Mouse (Mus musculus) CH12.LX (cell line): Measurements from ENCODE around the gene Fxr2. TPM values are rescaled to one million over a fixed set of nuclear protein-coding genes. Genes with fewer than 3 reads are reported as not detected.
A peak's percentile ranks its signal among the peaks of the same experiment; 100 is the strongest.

Experiments used
- DNase-seq: peaks from one replicate; pipeline ENCODE4 v3.0.0-alpha.2; 2013; ENCODE audit errors: extremely low read depth
- H3K27ac ChIP-seq: 2 replicates; pipeline ENCODE4 v1.5.1; 2012; ENCODE audit warnings: low read depth, mild to moderate bottlenecking, control low read depth, moderate library complexity; ENCODE audit not compliant: insufficient read depth
- H3K27me3 ChIP-seq: replicated peaks from 2 replicates; pipeline ENCODE3; 2012; ENCODE audit warnings: inconsistent platforms
- H3K36me3 ChIP-seq, 2 experiments: replicated peaks in 1 of 2; 2 replicates each; pipeline versions ENCODE3 to v1.6.1; 2012; ENCODE audit warnings: inconsistent platforms in 1 of 2, low read length in 1 of 2, mild to moderate bottlenecking in 1 of 2, mixed read lengths in 1 of 2, moderate library complexity in 1 of 2; ENCODE audit not compliant: control insufficient read depth in 1 of 2, insufficient read depth in 1 of 2
- H3K4me1 ChIP-seq, 2 experiments: 2 replicates each; pipeline ENCODE4 v1.6.1; 2012; ENCODE audit warnings: inconsistent platforms in 1 of 2, moderate library complexity in 1 of 2; ENCODE audit not compliant: insufficient read depth in 2 of 2, control insufficient read depth in 1 of 2
- H3K4me2 ChIP-seq: 2 replicates; pipeline ENCODE4 v1.6.1; 2012; ENCODE audit warnings: low read depth, mild to moderate bottlenecking, control low read depth; ENCODE audit not compliant: poor library complexity, insufficient read depth, severe bottlenecking
- H3K4me3 ChIP-seq, 3 experiments: fragments of 150-350 bp in 1 of 3; sonication (generic) in 1 of 3; replicated peaks in 1 of 3; 2 replicates each; pipeline versions ENCODE3 to v1.5.1; 2011 to 2012; ENCODE audit warnings: low read depth in 2 of 3, low read length in 2 of 3, mild to moderate bottlenecking in 2 of 3, moderate library complexity in 2 of 3, control low read depth in 1 of 3, improper control_type of control experiment in 1 of 3, inconsistent platforms in 1 of 3, mixed read lengths in 1 of 3; ENCODE audit not compliant: poor library complexity in 1 of 3
- H3K79me2 ChIP-seq: replicated peaks from 2 replicates; pipeline ENCODE4 v1.6.1; 2012; ENCODE audit warnings: mild to moderate bottlenecking, moderate library complexity; ENCODE audit not compliant: control insufficient read depth, poor library complexity, insufficient read depth, severe bottlenecking; ENCODE audit errors: extremely low read depth
- H3K9ac ChIP-seq: 2 replicates; pipeline ENCODE4 v1.6.1; 2012; ENCODE audit warnings: low read depth, mild to moderate bottlenecking, control low read depth, moderate library complexity; ENCODE audit not compliant: insufficient read depth
- H3K9me3 ChIP-seq: replicated peaks from 2 replicates; pipeline ENCODE3; 2012; ENCODE audit warnings: low read length, inconsistent platforms, mixed read lengths
- BHLHE40 ChIP-seq: IDR thresholded peaks from 2 replicates; pipeline ENCODE4 v1.6.1; 2011; ENCODE audit warnings: mild to moderate bottlenecking, low read depth, low read length, improper control_type of control experiment
- CHD1 ChIP-seq: IDR thresholded peaks from 2 replicates; pipeline ENCODE4 v1.6.1; 2012; ENCODE audit warnings: low read depth, low read length, improper control_type of control experiment, inconsistent platforms
- CHD2 ChIP-seq: IDR thresholded peaks from 2 replicates; pipeline ENCODE4 v1.6.1; 2011; ENCODE audit warnings: low read length, improper control_type of control experiment
- CTCF ChIP-seq, 2 experiments: IDR thresholded peaks in 1 of 2; conservative IDR thresholded peaks in 1 of 2; 2 replicates each; pipeline ENCODE4 v1.5.1; 2011 to 2012; ENCODE audit warnings: low read depth in 2 of 2, low read length in 2 of 2, improper control_type of control experiment in 1 of 2, inconsistent platforms in 1 of 2, mild to moderate bottlenecking in 1 of 2, moderate library complexity in 1 of 2
- E2F4 ChIP-seq: IDR thresholded peaks from 2 replicates; pipeline ENCODE4 v1.6.1; 2011; ENCODE audit warnings: low read depth, low read length, improper control_type of control experiment; ENCODE audit not compliant: insufficient replicate concordance
- ELF1 ChIP-seq: IDR thresholded peaks from 2 replicates; pipeline ENCODE4 v1.6.1; 2014; ENCODE audit warnings: low read depth, mild to moderate bottlenecking, inconsistent platforms, low read length, improper control_type of control experiment
- EP300 ChIP-seq: IDR thresholded peaks from 2 replicates; pipeline ENCODE4 v1.6.1; 2011; ENCODE audit warnings: low read length, improper control_type of control experiment
- ETS1 ChIP-seq: conservative IDR thresholded peaks from 2 replicates; pipeline ENCODE4 v1.6.1; 2012; ENCODE audit warnings: low read depth, mild to moderate bottlenecking, inconsistent platforms, low read length, improper control_type of control experiment, moderate library complexity
- GABPA ChIP-seq: IDR thresholded peaks from 2 replicates; pipeline ENCODE4 v1.6.1; 2012; ENCODE audit warnings: low read depth, low read length, improper control_type of control experiment, inconsistent platforms; ENCODE audit not compliant: insufficient replicate concordance
- HCFC1 ChIP-seq: IDR thresholded peaks from 2 replicates; pipeline ENCODE4 v1.6.1; 2012; ENCODE audit warnings: low read depth, mild to moderate bottlenecking, inconsistent platforms, low read length, improper control_type of control experiment
- IRF4 ChIP-seq: IDR thresholded peaks from 2 replicates; pipeline ENCODE4 v1.6.1; 2014; ENCODE audit warnings: low read depth, mild to moderate bottlenecking, inconsistent platforms, low read length, improper control_type of control experiment
- JUN ChIP-seq: IDR thresholded peaks from 2 replicates; pipeline ENCODE4 v1.6.1; 2011; ENCODE audit warnings: low read depth, mild to moderate bottlenecking, low read length, improper control_type of control experiment, moderate library complexity; ENCODE audit not compliant: insufficient read depth
- JUND ChIP-seq: conservative IDR thresholded peaks from 2 replicates; pipeline ENCODE4 v1.6.1; 2011; ENCODE audit warnings: low read depth, low read length, improper control_type of control experiment
- KAT2A ChIP-seq: IDR thresholded peaks from 2 replicates; pipeline ENCODE4 v1.6.1; 2012; ENCODE audit warnings: low read length, improper control_type of control experiment, inconsistent platforms; ENCODE audit not compliant: insufficient replicate concordance
- MAFK ChIP-seq: IDR thresholded peaks from 2 replicates; pipeline ENCODE4 v1.6.1; 2011; ENCODE audit warnings: low read length, improper control_type of control experiment; ENCODE audit not compliant: insufficient replicate concordance
- MAX ChIP-seq: IDR thresholded peaks from 2 replicates; pipeline ENCODE4 v1.6.1; 2011; ENCODE audit warnings: low read length, improper control_type of control experiment
- MAZ ChIP-seq: IDR thresholded peaks from 2 replicates; pipeline ENCODE4 v1.6.1; 2012; ENCODE audit warnings: low read depth, mild to moderate bottlenecking, inconsistent platforms, low read length, improper control_type of control experiment, moderate library complexity
- MEF2A ChIP-seq: IDR thresholded peaks from 2 replicates; pipeline ENCODE4 v1.6.1; 2014; ENCODE audit warnings: low read depth, mild to moderate bottlenecking, inconsistent platforms, low read length, improper control_type of control experiment, borderline replicate concordance
- MXI1 ChIP-seq: IDR thresholded peaks from 2 replicates; pipeline ENCODE4 v1.6.1; 2011; ENCODE audit warnings: mild to moderate bottlenecking, low read depth, low read length, improper control_type of control experiment
- MYC ChIP-seq: IDR thresholded peaks from 2 replicates; pipeline ENCODE4 v1.6.1; 2011; ENCODE audit warnings: low read depth, mild to moderate bottlenecking, improper control_type of control experiment, low read length
- NELFE ChIP-seq: IDR thresholded peaks from 2 replicates; pipeline ENCODE4 v1.6.1; 2011; ENCODE audit warnings: low read depth, low read length, improper control_type of control experiment
- NRF1 ChIP-seq: IDR thresholded peaks from 2 replicates; pipeline ENCODE4 v1.6.1; 2014; ENCODE audit warnings: low read depth, mild to moderate bottlenecking, inconsistent platforms, low read length, improper control_type of control experiment, moderate library complexity
- PAX5 ChIP-seq: IDR thresholded peaks from 2 replicates; pipeline ENCODE4 v1.6.1; 2012; ENCODE audit warnings: low read length, inconsistent platforms, mixed read lengths
- POLR2A ChIP-seq: IDR thresholded peaks from 2 replicates; pipeline ENCODE4 v1.6.1; 2011; ENCODE audit warnings: low read depth, mild to moderate bottlenecking, improper control_type of control experiment, low read length
- POLR2AphosphoS2 ChIP-seq: IDR thresholded peaks from 2 replicates; pipeline ENCODE4 v1.6.1; 2011; ENCODE audit warnings: low read depth, low read length, improper control_type of control experiment
- RAD21 ChIP-seq: IDR thresholded peaks from 2 replicates; pipeline ENCODE4 v1.6.1; 2011; ENCODE audit warnings: low read depth, mild to moderate bottlenecking, low read length, improper control_type of control experiment, moderate library complexity
- RCOR1 ChIP-seq: conservative IDR thresholded peaks from 2 replicates; pipeline ENCODE4 v1.6.1; 2012; ENCODE audit warnings: low read depth, mild to moderate bottlenecking, inconsistent platforms, low read length, improper control_type of control experiment
- SIN3A ChIP-seq: IDR thresholded peaks from 2 replicates; pipeline ENCODE4 v1.6.1; 2012; ENCODE audit warnings: low read length, improper control_type of control experiment, inconsistent platforms
- SMC3 ChIP-seq: IDR thresholded peaks from 2 replicates; pipeline ENCODE4 v1.6.1; 2011; ENCODE audit warnings: low read depth, low read length, improper control_type of control experiment
- TBP ChIP-seq: conservative IDR thresholded peaks from 2 replicates; pipeline ENCODE4 v1.6.1; 2011; ENCODE audit warnings: low read depth, low read length, improper control_type of control experiment
- TCF12 ChIP-seq: IDR thresholded peaks from 2 replicates; pipeline ENCODE4 v1.6.1; 2014; ENCODE audit warnings: low read depth, mild to moderate bottlenecking, inconsistent platforms, low read length, improper control_type of control experiment
- UBTF ChIP-seq: IDR thresholded peaks from 2 replicates; pipeline ENCODE4 v1.6.1; 2012; ENCODE audit warnings: low read depth, mild to moderate bottlenecking, inconsistent platforms, low read length, improper control_type of control experiment, moderate library complexity
- USF1 ChIP-seq: IDR thresholded peaks from 2 replicates; pipeline ENCODE4 v1.6.1; 2014; ENCODE audit warnings: low read depth, mild to moderate bottlenecking, inconsistent platforms, low read length, improper control_type of control experiment
- USF2 ChIP-seq: conservative IDR thresholded peaks from 2 replicates; pipeline ENCODE4 v1.6.1; 2011; ENCODE audit warnings: low read depth, low read length, improper control_type of control experiment
- ZC3H11A ChIP-seq: IDR thresholded peaks from 2 replicates; pipeline ENCODE4 v1.6.1; 2012; ENCODE audit warnings: low read depth, mild to moderate bottlenecking, inconsistent platforms, low read length, improper control_type of control experiment
- ZKSCAN1 ChIP-seq: IDR thresholded peaks from 2 replicates; pipeline ENCODE4 v1.6.1; 2012; ENCODE audit warnings: low read depth, inconsistent platforms, low read length, improper control_type of control experiment, borderline replicate concordance
- ZMIZ1 ChIP-seq: IDR thresholded peaks from 2 replicates; pipeline ENCODE4 v1.6.1; 2012; ENCODE audit warnings: low read depth, mild to moderate bottlenecking, inconsistent platforms, low read length, improper control_type of control experiment
- ZNF384 ChIP-seq: IDR thresholded peaks from 2 replicates; pipeline ENCODE4 v1.6.1; 2012; ENCODE audit warnings: low read depth, low read length, improper control_type of control experiment, inconsistent platforms
- dilution Hi-C: fragments of 300-500 bp; cut with MboI; formaldehyde crosslinking; loops from 2 replicates; pipeline ENCODE4 v1.14.3; 2020; ENCODE audit warnings: low sequenced_read_pairs; ENCODE audit not compliant: extremely low pct_unique_long_range_greater_than_20kb, extremely low pct_ligation_motif_present
- in situ Hi-C: fragments of 300-500 bp; cut with MboI; formaldehyde crosslinking; loops from 3 replicates; pipeline ENCODE4 v1.14.3; 2019; ENCODE audit warnings: low sequenced_read_pairs, low pct_ligation_motif_present, low pct_unique_long_range_greater_than_20kb, mixed read lengths
- polyA plus RNA-seq: library from polyadenylated mRNA; unstranded; fragments of >175 nt; gene quantifications from 2 replicates; pipeline ENCODE4 v1.2.1, GENCODE M21; 2012; ENCODE audit warnings: low read depth; ENCODE audit not compliant: insufficient read length
- total RNA-seq, 2 experiments: library from RNA; depleted of rRNA; stranded (reverse); fragments of 300-350 nt in 1 of 2; fragments of >200 nt in 1 of 2; gene quantifications; 2 replicates each; pipeline ENCODE4 v1.2.3; 2012 to 2014

The Fxr2 gene
- total and polyA plus RNA-seq, 3 experiments, result 83.3 to 96.4 (median 90.5) TPM

GRCm38 (mm10) chr11:69682840-69683533 is 50.2 kb downstream of the Fxr2 start:
- H3K27ac ChIP-seq, result no peak overlapping the region

GRCm38 (mm10) chr11:69683576-69683975 is 50.8 kb downstream of the Fxr2 start:
- Histone ChIP-seq H3K4me3 (no peak overlapping the region), H3K4me2 (no peak overlapping the region), H3K27ac (no peak overlapping the region), H3K9me3 (no peaks in the 10 kb centered on the region), H3K9ac (no peak overlapping the region), H3K79me2 (peaks cover 30% of the 10 kb centered on the region), H3K27me3 (no peaks in the 10 kb centered on the region), H3K4me1 (peaks cover 4 to 46% of the 10 kb centered on the region in 2 experiments), H3K36me3 (peaks cover 12 to 15% of the 10 kb centered on the region in 2 experiments)
- DNase-seq, result no peak
- TF ChIP-seq SMC3 (no peak), TBP (no peak), E2F4 (no peak), MEF2A (no peak), ZNF384 (no peak), ETS1 (no peak), CTCF (conservative IDR thresholded peaks at IDR 0.05 in 1 of 2, IDR thresholded peaks at IDR 0.05 in 1 of 2; ENCODE audit: low read depth in 2 of 2, low read length in 2 of 2) (no peak), POLR2A (no peak), ZC3H11A (no peak), RAD21 (no peak), TCF12 (no peak), JUND (no peak), CHD2 (no peak), HCFC1 (no peak)
- in situ Hi-C loops, result loop anchor here (5.0 to 10.0 kb wide), 2 partner anchors 61 to 194 kb away; partner anchors contain the start of gene Tmem95
- dilution Hi-C loops, result no loop called here

More at GRCm38 (mm10) chr11:69682840-69683533, 50.2 kb downstream of the Fxr2 start:
- Histone ChIP-seq H3K36me3 (peaks cover 18 to 21% of the 10 kb centered on the region in 2 experiments), H3K79me2 (peaks cover 32% of the 10 kb centered on the region), H3K4me2 (peak overlapping the region; percentile 71), H3K9me3 (no peaks in the 10 kb centered on the region), H3K4me3 (peak overlapping the region in 2 of 3 experiments; percentile 60 to 85), H3K9ac (0 out of 2 replicates have a peak overlapping the region, but pooled peaks have one; percentile 53), H3K27me3 (no peaks in the 10 kb centered on the region), H3K4me1 (peaks cover 4 to 52% of the 10 kb centered on the region in 2 experiments)
- TF ChIP-seq JUND (no peak), PAX5 (no peak), HCFC1 (no peak), RCOR1 (no peak), MEF2A (no peak; the same call in 1 of the 2 replicates), KAT2A (no peak), MAX (no peak), MYC (no peak), ELF1 (no peak), ZC3H11A (no peak), POLR2A (no peak), CHD1 (no peak), POLR2AphosphoS2 (no peak), E2F4 (no peak), USF2 (no peak), CHD2 (no peak), IRF4 (0 out of 2 replicates have a peak, but pooled peaks have one; percentile 21), NELFE (no peak; the same call in 1 of the 2 replicates), NRF1 (peak; percentile 53), EP300 (no peak), BHLHE40 (no peak), TCF12 (no peak), ZNF384 (no peak), UBTF (no peak), CTCF (conservative IDR thresholded peaks at IDR 0.05 in 1 of 2, IDR thresholded peaks at IDR 0.05 in 1 of 2; ENCODE audit: low read depth in 2 of 2, low read length in 2 of 2) (peak; percentile 96 to 98), MAZ (no peak), MXI1 (no peak), RAD21 (peak; percentile 95), SIN3A (peak; percentile 45; the same call in 1 of the 2 replicates), ZKSCAN1 (no peak), MAFK (no peak), TBP (no peak), GABPA (no peak), JUN (no peak), USF1 (no peak), ZMIZ1 (no peak), ETS1 (no peak), SMC3 (peak; percentile 86)
- peak; percentile 96 for DNase-seq
- dilution Hi-C loops, result no loop called here
- in situ Hi-C loops, result loop anchor here (5.0 to 10.0 kb wide), 2 partner anchors 62 to 194 kb away; partner anchors contain the start of gene Tmem95
